Mouse (Mus musculus): ENCODE data around the gene Sept9.

GRCm38 (mm10) chr11:117263096-117263808, 63.8 kb downstream of the Sept9 start:
- TF ChIP-seq CTCF (IDR thresholded peaks at IDR 0.05; ENCODE audit: low read depth) = no peak
- no peak for TF ChIP-seq EP300 (IDR thresholded peaks at IDR 0.05; ENCODE audit: low read depth)
